Mouse (Mus musculus): ENCODE measurements at regions not wholly inside any gene's neighbourhood (a gene's known extent, or its start where the extent isn't known, plus 50 kb on each side); places are given as distances from the start of the nearest gene placed in this dataset.
A peak's percentile ranks its signal among the peaks of the same experiment; 100 is the strongest.

DNA sequence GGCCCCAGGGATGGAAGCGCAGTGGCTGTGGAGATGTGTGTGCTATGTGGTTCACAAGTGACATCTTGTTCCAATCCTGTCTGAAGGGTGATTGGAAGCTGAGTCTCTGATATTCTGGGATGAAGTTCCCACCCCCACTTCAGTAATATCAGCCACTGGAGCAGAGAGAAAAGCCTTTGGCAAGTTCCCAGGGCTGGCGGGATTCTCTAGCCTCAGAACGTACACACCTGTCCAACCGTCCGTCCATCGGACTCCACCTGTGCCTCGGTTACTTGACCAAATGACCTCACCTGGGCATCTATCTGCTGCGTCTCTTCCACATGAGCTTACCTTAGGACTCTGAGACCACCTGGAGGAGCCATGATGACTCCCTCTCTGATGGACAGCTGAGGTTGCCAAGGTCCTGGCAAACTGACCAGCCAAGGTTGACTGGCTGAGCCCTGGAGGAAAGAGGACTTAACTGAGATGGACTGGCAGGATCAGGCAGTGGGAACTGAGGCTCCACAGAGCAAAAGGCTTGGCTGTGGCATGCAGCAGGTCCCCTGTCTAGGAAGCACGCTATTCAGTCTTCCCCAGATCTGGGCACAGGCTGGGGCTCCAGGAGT, 152.5 kb upstream of the A530016L24Rik start:
- no peak for DNase-seq

DNA sequence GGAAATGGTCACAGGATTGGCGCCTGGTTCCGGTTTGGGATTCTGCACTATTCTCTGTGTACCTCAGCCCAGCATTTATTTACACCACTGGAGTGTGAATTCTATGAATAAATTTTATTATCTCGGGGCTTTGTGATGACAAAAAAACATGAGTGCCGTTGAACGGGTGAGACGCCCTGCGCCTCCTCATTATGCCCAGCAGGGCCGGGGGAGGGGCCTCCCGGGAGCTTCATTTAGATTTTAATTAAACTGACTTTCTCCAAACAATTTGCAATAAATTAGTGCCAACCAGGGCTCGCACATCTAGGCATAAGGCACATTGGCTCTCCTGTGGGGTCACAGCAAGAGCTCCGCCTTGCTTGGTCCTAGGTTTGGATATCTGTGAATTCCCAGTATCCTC, 151.8 kb upstream of the A530016L24Rik start:
- DNase-seq = no peak

DNA sequence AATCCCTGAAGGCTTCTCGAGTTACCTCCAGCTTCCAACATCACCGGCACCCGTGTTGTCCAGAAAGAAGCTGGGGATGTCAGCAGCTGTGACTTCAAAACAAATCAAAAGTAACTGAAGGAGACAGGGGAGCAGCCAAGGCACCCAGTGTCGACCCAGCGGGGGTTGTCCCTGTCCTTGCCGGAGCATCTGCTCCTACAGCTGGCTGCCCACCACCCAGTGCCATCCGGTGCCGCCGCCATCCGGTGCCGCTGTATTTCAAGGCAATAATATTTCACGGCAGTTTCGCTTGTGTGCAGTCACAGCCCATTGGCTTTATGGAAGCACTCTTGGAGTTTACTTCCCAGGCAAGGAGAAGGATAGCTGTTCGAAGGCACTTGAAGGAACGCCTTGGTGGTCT, 150.3 kb upstream of the A530016L24Rik start:
- no peak for DNase-seq

DNA sequence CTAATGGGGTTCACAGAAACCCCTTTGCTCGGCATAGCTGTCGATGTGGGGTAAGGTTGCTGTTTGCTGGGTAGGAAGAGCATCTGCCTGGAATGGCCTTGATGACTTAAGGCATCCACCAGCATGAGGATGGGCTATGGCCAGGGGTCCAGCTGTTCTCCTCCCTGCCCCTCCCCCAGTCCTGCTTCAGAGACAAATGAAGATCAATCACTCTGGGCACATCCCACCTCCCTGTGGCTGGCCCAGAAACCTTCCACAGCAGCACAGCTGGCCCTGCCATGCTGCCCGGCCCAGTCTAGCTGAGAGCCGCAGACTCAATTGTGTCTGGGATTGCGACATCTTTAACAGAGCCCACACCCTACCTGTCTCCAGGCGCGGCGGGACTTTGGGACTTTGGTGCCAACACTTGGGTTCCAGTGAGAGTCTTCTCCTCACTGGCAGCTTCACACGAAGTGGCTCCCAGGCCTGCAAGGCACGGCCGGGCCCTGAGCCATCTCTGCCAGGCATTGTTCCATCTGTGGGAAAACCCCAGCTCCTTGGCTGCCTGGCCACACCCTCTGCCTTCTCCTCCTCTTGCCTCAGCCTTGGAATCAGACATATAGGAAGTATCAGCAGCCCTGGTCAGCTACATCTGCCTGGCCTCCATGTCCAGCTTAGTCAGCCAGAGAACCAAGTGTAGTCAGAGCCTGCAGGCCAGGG, 149.6 kb upstream of the A530016L24Rik start:
- peak; percentile 40 for DNase-seq

DNA sequence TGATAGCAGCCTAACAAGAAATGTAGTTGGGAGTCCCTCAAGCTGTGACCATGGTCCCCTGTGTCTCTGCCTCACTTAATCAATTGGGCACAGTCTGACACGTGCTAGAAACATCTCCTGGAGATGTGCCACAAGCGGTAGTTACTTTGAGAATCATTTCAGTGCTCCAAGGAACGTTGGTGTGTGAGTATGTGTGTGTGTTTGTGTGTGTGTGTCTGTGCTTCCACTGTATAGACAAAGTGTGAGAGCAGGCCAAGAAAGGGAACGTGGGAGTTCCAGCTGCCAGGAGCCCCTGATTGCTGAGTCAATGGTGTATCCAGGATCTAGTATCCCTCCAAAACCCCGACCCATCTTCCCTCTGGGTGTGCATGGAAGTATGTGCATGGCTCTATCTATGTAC, 149.0 kb upstream of the A530016L24Rik start:
- DNase-seq = no peak

DNA sequence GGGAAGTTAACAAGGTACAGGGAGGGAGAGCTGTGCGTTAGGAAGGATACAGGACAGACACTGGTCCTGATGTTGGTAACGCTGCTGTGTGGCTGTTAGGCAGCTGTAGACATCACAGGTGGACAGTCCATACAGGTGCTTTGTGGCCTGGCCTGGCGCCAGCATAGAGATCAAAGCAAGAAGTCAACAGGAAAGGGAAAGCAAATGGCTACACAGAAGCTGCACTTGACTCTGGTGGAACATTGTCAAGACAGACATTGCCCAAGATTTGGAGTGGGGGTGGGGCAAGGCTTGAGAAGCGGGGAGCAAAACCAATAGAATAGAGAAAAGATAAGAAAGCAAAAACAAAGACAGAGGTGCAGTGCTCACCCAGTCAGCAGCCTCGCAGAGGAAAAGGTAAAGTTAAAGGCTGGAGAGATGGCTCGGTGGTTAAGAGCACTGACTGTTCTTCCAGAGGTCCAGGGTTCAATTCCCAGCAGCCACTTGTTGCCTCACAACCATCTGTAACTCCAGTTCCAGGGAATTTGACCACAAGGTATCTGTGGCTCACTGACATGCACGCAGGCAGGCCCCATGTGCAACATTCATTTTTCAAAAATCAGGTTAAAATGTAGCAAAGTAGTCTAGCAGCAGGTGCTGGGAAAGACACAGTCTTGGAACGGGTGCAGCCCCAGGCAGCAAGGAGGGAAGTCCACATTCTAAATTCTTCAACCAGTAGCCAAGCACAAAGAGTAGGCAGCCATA, 147.3 kb upstream of the A530016L24Rik start:
- DNase-seq = no peak

DNA sequence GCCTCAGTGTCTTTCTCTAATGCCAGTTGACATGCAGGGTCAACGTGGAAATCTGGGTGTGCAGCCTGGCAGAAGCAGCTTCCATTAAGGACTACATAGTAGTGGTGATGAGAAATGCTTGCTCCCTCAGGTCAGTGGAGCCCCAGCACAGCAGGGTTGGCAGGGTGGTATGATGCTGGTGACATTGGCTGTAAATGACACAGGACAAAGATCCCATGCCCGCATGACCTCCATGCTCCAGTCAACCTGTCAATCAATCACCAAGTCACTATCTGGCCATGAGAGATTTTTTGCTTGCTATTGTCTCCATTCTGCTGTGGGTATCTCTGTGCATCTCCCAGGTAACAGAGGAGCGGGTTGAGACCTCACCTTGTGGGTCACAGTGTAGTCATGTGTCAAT, 146.2 kb upstream of the A530016L24Rik start:
- no peak for DNase-seq

DNA sequence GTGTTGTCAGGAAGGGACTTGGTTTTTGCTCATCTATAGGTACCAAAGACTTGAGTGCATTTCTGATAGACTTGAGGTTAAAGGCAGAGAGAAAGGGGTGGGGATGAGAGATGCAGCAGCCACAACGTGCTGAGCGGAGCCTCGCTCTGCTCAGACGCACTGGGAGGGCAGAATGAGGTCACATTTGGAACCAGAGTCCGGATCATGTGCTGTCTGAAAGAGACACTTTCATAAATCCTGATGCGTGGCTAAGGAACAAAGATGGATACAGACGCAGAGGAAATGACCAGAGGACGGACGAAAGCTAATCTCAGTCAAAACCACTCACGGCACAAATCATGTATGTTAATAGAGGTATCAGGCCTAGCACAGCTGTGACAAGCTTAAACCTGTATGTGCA, 145.0 kb upstream of the A530016L24Rik start:
- DNase-seq = peak; percentile 55

DNA sequence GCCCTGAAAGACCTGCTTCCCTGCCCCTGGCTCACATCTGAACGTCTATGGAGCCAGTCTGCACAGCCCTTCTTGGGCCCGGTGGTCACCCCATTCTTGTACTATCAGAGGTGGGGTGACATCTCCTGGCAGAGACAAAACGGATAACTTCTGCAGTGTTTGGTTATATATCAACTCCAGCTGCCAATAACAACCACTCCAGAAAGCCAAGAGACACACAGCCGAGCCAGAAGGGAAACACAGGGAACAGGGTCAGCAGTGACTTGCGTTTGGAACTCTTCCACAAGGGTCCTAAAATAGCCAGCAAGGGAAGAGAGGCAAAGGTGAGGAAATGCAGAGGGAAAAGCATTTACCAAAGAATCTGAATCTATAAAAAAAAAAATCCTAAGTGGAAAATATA, 143.5 kb upstream of the A530016L24Rik start:
- DNase-seq = peak; percentile 42

DNA sequence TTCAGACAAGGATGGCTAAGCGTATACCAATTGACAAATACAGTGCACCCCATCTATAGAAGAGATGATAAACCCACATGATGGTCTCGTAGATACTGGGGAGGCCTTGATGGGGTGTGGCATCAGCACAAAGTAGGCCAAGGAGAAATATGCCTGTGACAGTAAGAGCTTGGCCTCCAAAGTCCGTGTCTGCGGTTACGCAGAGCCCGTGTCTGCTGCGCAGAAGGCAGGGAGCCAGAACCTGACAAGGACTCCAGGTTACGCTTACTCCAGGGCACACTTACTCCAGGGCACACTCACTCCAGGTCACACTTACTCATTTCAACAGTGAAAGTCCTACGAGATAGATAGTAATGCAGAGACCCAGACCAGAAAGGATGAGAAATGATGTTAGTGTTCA, 141.1 kb upstream of the A530016L24Rik start:
- no peak for DNase-seq

DNA sequence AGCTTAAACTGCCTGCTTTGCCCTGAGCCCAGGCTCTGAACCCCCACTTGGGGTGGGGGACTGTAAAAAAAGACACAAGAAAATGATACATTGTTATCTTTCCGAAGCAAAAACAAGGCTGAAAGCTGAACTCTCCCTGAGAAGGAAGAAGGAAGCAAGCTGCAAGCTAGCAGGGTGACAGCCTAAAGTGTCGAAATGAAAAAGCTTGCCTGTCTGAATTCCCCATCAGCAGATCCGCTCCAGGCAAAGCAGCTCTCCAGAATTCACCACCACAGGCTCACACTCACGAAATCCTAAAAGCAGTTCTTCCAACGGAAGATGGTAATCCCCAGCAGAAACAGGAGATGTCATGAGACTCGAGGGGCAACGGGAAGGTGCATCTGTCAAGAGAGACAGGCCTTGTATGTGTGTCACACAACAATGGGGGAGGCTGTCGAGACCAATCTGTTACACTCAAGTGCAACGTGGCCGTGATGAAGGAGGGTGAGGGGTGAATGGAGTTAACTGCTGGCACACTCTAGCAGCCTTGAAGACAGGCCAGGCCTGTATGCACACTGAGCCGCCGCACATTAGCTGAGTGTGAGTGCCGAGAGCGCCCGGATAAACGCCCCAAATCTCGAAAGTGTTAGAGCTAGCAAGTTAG, 139.5 kb upstream of the A530016L24Rik start:
- DNase-seq = no peak

DNA sequence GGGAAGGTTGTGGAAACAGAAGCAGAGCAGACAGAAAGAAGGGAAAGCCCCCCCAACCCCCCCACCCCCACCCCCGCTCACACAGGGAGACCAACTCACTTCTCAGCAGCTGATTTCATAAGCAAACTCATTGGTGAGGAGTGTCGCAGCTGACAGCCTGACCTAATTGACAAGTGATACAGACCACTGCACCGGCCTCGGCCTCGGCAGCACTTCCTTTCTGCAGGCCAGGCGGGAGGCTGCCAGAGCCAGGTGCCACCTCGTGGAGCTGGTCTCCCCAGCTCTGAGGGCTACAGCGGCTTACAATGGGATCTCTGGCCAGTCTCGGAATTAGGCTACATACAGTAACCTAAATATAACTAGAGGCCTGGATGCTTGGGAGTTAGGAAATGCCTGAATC, 138.5 kb upstream of the A530016L24Rik start:
- no peak for DNase-seq

DNA sequence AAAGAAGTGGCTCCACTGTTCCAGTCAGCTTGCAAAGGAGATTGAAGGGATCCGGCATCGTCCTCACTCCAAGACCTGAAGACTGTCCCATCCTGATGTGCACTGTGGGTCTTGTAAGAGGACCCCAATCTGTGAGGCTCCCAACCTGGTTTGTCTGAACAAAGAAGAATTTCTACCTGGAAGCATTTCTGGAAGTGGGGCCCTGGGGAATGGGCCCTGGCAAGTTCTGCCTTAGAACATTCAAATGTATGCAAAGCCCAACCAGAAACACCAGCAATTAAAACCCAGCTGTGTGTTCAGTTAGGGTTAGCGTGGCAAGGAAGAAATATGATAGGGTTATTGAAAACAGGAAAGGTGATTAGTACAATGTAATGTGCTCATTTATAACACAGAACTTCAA, 125.9 kb upstream of the A530016L24Rik start:
- DNase-seq = no peak

DNA sequence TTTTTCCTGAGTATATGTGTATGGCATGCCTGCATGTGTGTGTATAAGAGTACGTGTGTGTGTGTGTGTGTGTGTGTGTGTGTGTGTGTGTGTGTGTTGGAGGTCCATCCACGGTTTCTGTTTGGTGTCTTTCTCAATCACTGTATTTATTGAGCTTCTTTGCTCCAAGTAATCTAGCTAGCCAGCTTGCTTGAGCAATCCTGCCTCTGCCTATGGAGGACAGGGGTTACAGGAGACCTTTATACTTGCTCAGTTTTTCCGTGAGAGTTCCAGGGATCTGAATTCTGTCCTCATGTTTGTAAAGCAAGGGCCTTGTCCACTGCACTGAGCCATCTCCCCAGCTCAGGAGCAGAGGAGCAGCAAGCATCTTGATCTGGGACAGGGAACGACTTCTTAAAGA, 122.0 kb upstream of the A530016L24Rik start:
- no peak for DNase-seq

DNA sequence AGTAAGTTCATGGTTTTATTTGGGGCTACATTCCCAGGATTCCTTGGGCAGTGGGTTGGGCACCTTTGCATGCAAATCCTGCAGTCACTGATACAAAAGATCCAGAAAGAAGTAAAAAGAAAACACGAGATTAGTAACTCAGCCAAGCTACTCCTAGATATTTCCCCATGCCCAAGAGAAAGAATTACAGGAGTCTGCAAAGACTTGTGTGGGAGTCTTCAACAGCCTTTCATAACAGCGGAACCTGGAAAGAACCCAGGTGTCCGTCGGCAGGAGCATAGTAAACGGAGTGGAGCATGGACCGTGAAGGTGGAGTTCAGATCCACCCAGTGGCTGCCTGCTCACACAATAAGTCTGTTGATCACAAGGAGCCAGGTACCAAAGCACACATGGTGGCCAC, 121.1 kb upstream of the A530016L24Rik start:
- no peak for DNase-seq

DNA sequence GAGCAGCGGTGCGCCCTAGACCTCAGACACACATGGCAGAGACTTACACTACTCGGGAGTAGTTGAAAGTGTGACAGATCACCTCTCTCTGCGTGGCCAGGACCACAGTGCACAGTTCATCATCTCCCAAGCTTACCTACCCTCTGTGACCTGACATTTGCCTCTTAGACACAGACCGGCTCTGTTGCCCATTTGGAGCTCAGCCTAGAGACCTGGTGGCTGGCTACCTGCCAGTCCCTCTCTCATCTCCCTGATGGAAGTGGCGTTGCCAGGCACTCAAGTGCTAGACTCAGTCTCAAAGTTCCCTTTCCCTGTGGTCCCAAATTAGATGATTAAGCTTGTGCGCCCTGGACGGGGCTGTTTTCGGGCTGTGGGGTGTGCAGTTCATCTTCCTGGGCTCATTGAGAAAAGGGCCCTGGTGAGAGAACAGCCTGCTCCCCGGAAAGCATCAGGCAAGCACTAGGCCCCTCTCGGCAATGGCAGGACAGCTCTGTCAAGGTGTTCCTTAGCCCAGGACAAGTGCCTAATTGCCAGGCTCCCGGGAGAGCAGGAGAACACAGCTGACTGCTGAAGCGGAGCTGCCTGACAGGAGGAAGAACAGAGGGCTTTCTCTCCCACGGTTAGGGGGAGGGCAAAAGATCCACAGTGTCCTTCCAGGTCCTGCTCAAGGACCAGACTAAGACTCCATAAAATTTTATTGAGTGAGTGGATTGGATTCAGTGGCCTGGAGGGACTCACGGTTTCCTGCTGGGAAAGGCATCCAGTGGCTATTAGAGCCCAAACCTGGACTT, 119.5 kb upstream of the A530016L24Rik start:
- peak; percentile 53 for DNase-seq

DNA sequence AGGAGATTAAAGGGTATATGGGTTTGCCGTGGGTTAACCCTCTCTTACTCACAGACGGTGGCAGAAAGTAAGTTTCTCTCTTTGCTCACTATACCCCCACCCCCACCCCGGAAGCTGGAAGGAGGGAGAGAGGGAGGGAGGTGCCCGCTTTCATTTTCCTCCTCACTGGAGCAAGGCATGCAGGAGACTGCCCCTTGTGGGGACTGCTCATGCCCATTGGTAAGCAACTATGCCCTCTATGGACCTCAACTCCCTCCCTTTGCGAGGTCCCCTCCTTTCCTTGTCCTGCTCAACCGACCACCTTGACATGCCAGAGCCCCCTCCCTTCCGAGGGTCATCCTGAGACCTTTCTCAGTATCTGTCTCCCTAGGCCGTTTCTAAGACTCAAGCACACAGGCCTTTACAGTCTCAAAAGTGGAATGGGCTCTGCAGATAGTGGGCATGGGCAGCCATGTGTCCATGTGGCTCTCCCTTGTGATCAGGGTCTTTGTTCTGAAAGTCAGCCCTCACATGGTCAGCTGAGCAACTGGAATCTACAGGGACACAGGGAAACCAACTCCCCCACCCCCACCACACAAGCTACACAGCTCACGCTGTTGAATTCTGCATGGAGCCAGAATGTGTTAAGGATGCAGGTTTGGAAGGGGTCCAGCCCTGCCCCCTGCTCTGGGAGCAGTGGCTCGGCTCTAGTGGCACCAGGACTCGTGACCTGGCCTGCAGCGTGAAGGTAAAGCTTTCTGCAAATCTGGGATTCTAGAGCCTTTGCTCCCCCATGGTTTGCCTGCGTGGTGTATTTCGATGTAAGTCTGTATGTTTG, 116.8 kb upstream of the A530016L24Rik start:
- no peak for DNase-seq

DNA sequence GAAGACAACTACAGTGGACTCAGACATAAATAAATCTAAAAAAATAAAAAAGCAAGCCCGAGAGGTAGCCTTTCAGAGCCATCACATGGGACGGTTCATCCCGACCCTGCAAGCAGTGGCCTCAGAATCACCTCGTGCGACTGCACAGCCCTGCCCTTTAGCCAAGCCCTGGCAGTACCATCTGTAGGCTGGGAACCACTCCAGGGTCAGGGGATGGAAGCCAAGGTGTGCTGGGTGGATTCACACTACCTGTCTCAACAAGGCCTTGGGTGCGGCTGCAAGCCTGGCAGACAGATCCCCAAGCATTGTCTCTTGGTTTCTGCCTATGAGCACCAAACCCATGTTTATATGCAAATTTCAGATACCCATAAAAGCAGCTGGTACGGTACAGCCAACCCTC, 115.3 kb upstream of the A530016L24Rik start:
- DNase-seq = no peak

DNA sequence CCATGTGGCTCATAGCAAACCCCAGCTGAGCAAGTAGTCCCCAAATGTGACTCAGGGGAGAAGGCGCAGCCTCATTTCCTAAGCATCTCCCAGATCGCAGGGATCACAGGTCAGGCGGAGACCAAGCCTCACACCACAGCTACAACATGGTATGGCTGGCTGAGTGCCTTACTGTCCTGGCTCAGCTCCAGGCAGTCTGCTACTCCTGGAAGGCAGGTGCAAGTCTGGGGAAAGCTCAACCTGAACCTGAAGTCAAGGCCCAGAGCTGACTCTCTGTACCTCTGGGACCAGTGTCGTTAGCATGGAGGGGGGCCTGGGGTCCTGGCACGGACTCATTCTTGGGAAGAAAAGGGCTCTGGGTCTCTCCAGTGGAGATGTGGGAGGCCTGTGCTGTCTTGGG, 113.0 kb upstream of the A530016L24Rik start:
- DNase-seq = no peak

DNA sequence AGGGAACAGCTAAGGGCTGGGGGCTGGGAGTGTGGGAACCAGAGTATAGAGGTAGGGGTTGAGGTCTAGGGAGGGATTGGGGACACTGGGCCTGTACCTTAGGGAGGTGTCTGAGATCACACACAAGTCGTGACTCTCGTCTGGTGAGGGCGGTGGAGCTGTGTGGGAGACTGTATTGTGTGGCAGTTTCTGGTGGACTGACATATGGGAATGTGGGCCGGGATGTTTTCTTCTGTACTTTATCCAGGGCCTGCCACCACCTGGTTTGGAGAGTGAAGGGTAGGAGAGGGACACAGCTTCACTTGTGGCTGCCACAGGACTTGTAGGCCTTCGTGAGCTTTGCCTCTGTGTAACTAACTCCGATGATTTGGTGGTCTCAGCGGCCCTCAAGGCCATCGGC, 112.5 kb upstream of the A530016L24Rik start:
- DNase-seq = no peak

DNA sequence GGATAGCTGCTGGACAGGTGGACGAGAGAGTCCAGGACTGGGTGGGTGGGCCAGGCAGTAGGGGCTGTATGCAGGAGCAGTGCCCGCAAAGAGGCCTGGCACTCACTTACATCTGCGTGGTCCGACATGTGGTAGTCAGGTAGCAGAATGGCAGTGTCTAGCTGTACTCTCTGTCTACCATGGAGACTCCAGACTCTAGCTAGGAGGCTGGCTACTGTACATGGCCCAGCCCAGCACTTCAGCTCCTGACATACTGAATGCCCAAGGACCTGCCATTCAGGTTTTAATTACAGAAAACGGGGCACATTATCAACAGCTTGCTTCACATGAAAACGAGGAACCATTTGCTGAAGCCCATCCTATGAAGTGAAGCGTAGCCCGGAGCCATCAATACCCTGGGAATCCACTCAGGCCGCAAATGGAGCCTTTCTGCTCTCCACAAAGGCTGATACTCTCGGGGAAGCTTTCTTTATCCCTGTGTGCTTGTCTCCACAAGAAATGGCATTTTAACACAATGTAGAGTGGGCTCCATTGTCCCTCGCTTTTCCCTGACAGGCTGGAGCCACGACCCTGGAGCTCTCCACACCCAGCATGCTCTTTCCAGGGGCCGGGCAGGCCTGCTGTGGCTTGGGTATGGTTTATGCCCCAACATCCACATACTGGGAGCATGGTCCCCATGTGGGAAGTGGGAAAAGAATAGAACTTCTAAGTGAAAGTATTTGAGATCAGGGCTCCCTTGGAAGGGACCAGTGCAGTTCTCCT, 110.6 kb upstream of the A530016L24Rik start:
- DNase-seq = no peak

Data from heart, postnatal 4 days (tissue).